Mouse (Mus musculus): ENCODE data around the gene Tnfaip2.

Gene Tnfaip2

GRCm38 (mm10) chr12:111474384-111474783, 32.1 kb downstream of the Tnfaip2 start:
- DNase-seq (ENCODE audit: low spot score in 2 of 2), result no peak

DNA sequence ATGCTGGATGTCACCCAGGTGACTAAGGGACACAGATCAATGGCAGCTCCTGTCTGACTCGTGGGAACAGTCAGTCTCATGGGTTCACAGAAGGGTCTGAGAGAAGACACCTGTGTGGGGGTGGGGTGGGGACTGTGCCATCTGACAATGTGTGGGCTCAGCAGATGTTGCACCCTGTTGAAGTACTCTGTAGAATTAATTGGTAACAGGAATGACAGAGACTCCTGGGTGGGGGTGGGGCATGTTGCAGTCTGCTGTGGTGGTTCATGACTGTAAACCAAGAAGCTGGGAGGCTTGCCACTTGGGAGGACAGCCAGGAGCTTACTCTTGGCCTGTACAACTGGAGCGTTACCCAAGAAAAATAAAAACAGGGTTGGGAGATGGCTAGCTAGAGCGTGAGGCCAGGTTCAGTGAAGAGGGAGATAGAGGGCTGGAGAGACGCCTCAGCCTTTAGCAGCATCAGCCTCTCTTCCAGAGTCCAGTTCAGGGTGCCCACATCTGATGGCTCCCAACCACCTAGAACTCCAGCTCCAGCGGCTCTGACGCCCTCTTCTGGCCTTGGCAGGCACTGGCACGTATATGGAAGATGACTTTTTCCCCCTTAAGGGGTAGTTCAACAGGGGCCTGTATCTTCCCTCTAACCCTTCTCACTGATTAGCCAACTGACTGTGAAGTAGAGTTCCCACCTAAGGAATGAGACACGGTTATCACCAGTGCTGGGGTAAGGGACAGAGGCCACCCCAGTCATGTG, 32.8 kb downstream of the Tnfaip2 start:
- DNase-seq (ENCODE audit: low spot score in 2 of 2), result peak in 1 of 2 experiments; percentile 21

DNA sequence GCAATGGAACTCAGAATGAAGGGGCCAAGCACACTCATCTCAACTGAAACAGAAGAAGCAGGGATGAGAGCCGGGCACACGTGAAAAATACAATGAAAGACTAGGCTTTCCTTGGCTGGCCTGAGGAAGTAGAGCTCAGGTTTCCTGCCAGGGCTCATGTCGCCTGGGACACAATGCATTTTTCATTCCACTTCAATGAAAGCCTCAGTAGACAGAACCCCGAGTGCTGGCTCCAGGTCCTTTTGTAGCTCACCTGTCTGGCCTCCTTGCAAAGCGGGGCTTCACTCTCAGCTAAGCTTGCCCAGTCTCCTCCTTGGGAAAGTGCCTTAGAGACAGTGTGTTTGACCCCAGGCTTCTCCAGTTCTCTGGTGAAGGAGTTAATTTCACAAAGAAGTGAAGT, 36.7 kb downstream of the Tnfaip2 start:
- DNase-seq (ENCODE audit: low spot score in 2 of 2), result no peak

DNA sequence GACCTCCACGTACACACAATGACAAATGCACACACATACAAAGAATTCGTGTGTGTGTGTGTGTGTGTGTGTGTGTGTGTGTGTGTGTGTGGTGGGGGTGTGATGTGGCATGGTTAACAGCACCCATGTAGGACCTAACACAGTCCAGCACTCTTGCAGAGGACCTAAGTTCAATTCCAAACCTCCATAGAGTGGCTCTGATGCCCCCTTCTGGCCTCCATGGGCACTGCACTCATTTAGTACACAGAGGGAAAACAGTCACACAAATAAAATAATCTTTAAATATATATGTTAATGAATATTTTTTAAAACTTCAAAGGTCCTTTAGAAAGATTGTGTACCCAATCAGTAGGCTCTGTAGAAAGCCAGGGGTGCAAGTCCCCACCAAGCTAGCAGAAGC, 37.6 kb downstream of the Tnfaip2 start:
- DNase-seq (ENCODE audit: low spot score in 2 of 2), result peak in 1 of 2 experiments; percentile 9

- DNase-seq (ENCODE audit: low spot score in 2 of 2), result no peak
Observed at GRCm38 (mm10) chr12:111485046-111485651, 42.9 kb downstream of the Tnfaip2 start.

DNA sequence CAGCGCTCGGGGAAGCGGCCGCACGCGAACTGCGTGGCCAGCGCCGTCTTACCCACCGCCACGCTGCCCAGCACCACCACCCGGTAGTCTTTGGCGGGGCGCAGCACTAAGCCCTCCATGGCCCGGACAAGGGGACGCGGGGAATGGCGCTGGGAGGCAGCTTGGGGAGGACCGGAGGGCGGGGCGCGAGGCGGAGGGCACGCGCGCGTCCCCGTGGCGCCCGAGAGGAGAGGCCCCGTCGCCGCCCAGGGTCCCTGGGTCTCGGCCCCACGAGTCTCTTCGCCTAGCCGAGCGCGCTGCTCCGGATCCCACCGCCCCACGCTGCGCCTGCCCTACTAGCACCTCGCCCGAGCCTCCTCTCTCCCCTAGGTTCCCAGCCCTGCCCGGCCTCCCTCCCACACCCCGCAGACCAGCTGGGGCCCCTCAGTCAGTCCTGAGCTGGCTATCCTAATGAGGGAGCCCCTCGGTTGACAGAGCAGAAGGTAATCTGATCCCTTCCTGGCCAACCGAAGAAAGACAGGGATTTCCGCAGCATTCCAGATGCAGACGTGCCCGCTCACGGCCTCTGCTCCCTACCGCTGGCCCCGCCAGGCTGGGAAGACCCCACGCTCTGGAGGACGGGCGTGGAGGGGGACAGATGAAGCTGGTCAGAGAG, 43.5 kb downstream of the Tnfaip2 start, which contains the start of gene Gm266:
Gene Gm266 (minus strand): TSS at position 172 of the 655 bp plus-strand sequence.
- no peak for DNase-seq (ENCODE audit: low spot score in 2 of 2)

DNA sequence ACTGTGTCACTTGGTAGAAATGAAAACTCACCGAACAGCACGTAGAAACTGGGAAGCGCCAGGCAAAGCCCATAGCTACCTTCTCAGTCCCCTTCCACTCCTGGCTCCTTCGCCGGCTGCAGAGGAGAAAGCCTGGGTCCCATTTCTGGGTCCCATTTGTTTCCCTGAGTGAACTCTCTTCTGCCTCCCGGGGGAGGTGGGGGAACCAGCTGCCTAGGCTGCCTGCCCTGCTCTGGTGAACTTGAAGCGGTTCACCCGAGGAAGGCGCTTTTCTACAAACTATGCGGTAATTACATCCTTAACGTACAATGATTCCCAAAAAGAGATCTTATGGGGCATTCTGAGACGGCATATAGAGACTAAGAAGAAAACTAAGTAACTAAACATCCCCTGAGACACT, 44.2 kb downstream of the Tnfaip2 start:
- no peak for DNase-seq (ENCODE audit: low spot score in 2 of 2)

GRCm38 (mm10) chr12:111489261-111489865, 47.1 kb downstream of the Tnfaip2 start:
- DNase-seq (ENCODE audit: low spot score in 2 of 2), result no peak

GRCm38 (mm10) chr12:111494931-111495330, 52.7 kb downstream of the Tnfaip2 start:
- no peak for DNase-seq (ENCODE audit: low spot score in 2 of 2)

GRCm38 (mm10) chr12:111497076-111497475, 54.8 kb downstream of the Tnfaip2 start:
- no peak for DNase-seq (ENCODE audit: low spot score in 2 of 2)

DNA sequence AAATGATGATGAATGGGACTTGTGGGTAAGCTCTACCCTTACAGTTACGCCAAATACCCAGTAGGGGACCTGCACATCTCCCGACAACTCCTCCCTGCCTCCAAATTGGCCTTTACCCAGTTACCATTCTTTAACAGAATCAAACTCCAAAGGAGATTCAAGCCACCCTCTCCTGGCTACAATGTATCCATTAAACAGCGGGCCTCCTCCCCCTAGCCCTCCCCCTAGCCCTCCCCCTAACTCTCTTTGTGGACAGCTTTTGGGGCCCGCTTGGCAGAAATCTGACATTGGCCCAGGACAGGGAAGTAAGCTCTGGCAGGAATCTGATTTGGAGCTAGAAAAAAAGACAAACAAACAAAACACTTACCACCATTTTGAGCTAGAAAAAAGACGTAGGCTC, 57.3 kb downstream of the Tnfaip2 start:
- no peak for DNase-seq (ENCODE audit: low spot score in 2 of 2)

DNA sequence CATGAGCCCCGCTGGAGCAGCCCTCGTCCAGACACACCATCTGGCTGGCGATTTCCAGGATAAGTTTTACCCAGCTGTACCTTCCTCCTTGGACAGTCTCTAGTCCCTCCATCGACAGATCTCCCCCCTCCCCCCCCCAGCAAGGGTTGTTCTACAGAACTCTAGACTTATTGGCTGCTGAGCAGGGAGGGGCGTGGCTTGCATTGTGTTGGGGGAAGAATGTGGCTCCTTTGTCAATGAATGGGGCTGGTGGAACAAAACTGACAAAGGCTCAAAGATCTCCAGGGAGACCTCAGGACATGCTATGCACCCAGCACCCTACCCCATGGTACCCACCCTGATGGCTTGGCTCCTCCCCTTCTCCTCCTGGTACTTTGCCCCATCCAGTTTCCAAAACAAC, 58.5 kb downstream of the Tnfaip2 start:
- DNase-seq (ENCODE audit: low spot score in 2 of 2), result no peak

GRCm38 (mm10) chr12:111503063-111503567, 60.8 kb downstream of the Tnfaip2 start:
- no peak for DNase-seq (ENCODE audit: low spot score in 2 of 2)

DNA sequence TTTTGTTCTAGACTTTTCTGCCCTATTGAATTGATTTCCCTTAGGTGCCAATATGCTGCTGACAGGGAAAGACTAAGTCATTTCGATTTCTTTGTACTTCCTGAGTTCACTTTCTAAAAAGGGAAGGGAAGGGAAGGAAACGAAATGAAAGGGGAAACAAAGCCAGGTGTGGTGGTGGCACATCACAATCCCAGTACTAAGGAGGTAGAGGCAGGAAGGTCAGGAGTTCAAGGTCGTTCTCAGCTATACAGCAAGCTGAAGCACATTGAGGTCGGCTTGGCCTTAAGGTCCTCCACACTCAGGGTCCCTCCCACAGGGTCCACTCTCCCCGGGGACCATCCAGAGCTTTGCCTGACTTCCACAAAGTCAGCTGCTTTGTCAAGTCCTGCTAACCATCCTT, 61.3 kb downstream of the Tnfaip2 start:
- DNase-seq (ENCODE audit: low spot score in 2 of 2), result no peak
